Mouse (Mus musculus): ENCODE results near the gene Psmb3. TPM values are rescaled to one million over a fixed set of nuclear protein-coding genes. Genes with fewer than 3 reads are reported as not detected.
A peak's percentile ranks its signal among the peaks of the same experiment; 100 is the strongest.

Gene Psmb3
- polyA plus RNA-seq, 1 experiment from 2014 or later = 430 TPM

- Histone ChIP-seq H3K9ac (ENCODE audit: low read length) (no peak overlapping the region), H3K4me2 (ENCODE audit: low read depth, low read length) (no peak overlapping the region), H3K4me1 (replicated peaks; ENCODE audit: control insufficient read depth, insufficient read depth, low read length) (peaks cover 41% of the 10 kb centered on the region), H3K36me3 (ENCODE audit: control insufficient read depth, insufficient read depth, low read length) (peaks cover 34% of the 10 kb centered on the region), H3K27ac (ENCODE audit: low read length) (no peak overlapping the region), H3K9me3 (ENCODE audit: control insufficient read depth, low read length) (no peaks in the 10 kb centered on the region), H3K27me3 (ENCODE audit: control insufficient read depth, insufficient read depth, low read depth, low read length) (peaks cover 4% of the 10 kb centered on the region), H3K4me3 (ENCODE audit: low read length) (no peak overlapping the region)
- ATAC-seq (ENCODE audit: low read depth) = no peak
- 84% methylated on average over 7 of the region's 7 CpGs for WGBS
These were observed 37.0 kb upstream of the Psmb3 start for GRCm38 (mm10) chr11:97666221-97666620.

GRCm38 (mm10) chr11:97666794-97667193 lies 36.4 kb upstream of the Psmb3 start:
- H3K9me3 ChIP-seq (ENCODE audit: control insufficient read depth, low read length) = no peaks in the 10 kb centered on the region
- H3K27ac ChIP-seq (ENCODE audit: low read length) = no peak overlapping the region
- no peak overlapping the region for H3K4me3 ChIP-seq (ENCODE audit: low read length)
- H3K27me3 ChIP-seq (ENCODE audit: control insufficient read depth, insufficient read depth, low read depth, low read length) = peaks cover 2% of the 10 kb centered on the region
- H3K36me3 ChIP-seq (ENCODE audit: control insufficient read depth, insufficient read depth, low read length) = peaks cover 34% of the 10 kb centered on the region
- ATAC-seq (ENCODE audit: low read depth) = no peak
- H3K4me2 ChIP-seq (ENCODE audit: low read depth, low read length) = no peak overlapping the region
- H3K9ac ChIP-seq (ENCODE audit: low read length) = no peak overlapping the region
- peaks cover 35% of the 10 kb centered on the region for H3K4me1 ChIP-seq (replicated peaks; ENCODE audit: control insufficient read depth, insufficient read depth, low read length)
- 80% methylated on average over 15 of the region's 15 CpGs for WGBS

- no peak overlapping the region for H3K4me3 ChIP-seq (ENCODE audit: low read length)
- ATAC-seq (ENCODE audit: low read depth) = no peak
- no peak overlapping the region for H3K4me2 ChIP-seq (ENCODE audit: low read depth, low read length)
- 88% methylated on average over 7 of the region's 7 CpGs for WGBS
- H3K4me1 ChIP-seq (replicated peaks; ENCODE audit: control insufficient read depth, insufficient read depth, low read length) = peaks cover 28% of the 10 kb centered on the region
- peaks cover 36% of the 10 kb centered on the region for H3K36me3 ChIP-seq (ENCODE audit: control insufficient read depth, insufficient read depth, low read length)
- no peak overlapping the region for H3K27ac ChIP-seq (ENCODE audit: low read length)
- H3K9me3 ChIP-seq (ENCODE audit: control insufficient read depth, low read length) = no peaks in the 10 kb centered on the region
- H3K27me3 ChIP-seq (ENCODE audit: control insufficient read depth, insufficient read depth, low read depth, low read length) = no peaks in the 10 kb centered on the region
- H3K9ac ChIP-seq (ENCODE audit: low read length) = no peak overlapping the region; the same call in 1 of the 2 replicates
These were observed 35.0 kb upstream of the Psmb3 start for GRCm38 (mm10) chr11:97668160-97668559.

- Histone ChIP-seq H3K27me3 (ENCODE audit: control insufficient read depth, insufficient read depth, low read depth, low read length) (no peaks in the 10 kb centered on the region), H3K4me3 (ENCODE audit: low read length) (no peak overlapping the region), H3K9ac (ENCODE audit: low read length) (0 out of 2 replicates have a peak overlapping the region, but pooled peaks have one; percentile 24), H3K4me2 (ENCODE audit: low read depth, low read length) (0 out of 2 replicates have a peak overlapping the region, but pooled peaks have one; percentile 19), H3K27ac (ENCODE audit: low read length) (peak overlapping the region; percentile 56), H3K9me3 (ENCODE audit: control insufficient read depth, low read length) (no peaks in the 10 kb centered on the region), H3K36me3 (ENCODE audit: control insufficient read depth, insufficient read depth, low read length) (peaks cover 46% of the 10 kb centered on the region), H3K4me1 (replicated peaks; ENCODE audit: control insufficient read depth, insufficient read depth, low read length) (peaks cover 28% of the 10 kb centered on the region)
- no peak for ATAC-seq (ENCODE audit: low read depth)
- 37% methylated on average over 15 of the region's 15 CpGs for WGBS
These were observed 33.9 kb upstream of the Psmb3 start for GRCm38 (mm10) chr11:97669268-97669667.

- Histone ChIP-seq H3K27me3 (ENCODE audit: control insufficient read depth, insufficient read depth, low read depth, low read length) (no peaks in the 10 kb centered on the region), H3K27ac (ENCODE audit: low read length) (peak overlapping the region; percentile 56), H3K4me3 (ENCODE audit: low read length) (no peak overlapping the region), H3K9me3 (ENCODE audit: control insufficient read depth, low read length) (no peaks in the 10 kb centered on the region), H3K9ac (ENCODE audit: low read length) (no peak overlapping the region; the same call in 1 of the 2 replicates), H3K4me2 (ENCODE audit: low read depth, low read length) (0 out of 2 replicates have a peak overlapping the region, but pooled peaks have one; percentile 19), H3K36me3 (ENCODE audit: control insufficient read depth, insufficient read depth, low read length) (peaks cover 51% of the 10 kb centered on the region), H3K4me1 (replicated peaks; ENCODE audit: control insufficient read depth, insufficient read depth, low read length) (peaks cover 24% of the 10 kb centered on the region)
- 12% methylated on average over 6 of the region's 6 CpGs for WGBS
- peak; percentile 72 for ATAC-seq (ENCODE audit: low read depth)
These were observed 33.4 kb upstream of the Psmb3 start for GRCm38 (mm10) chr11:97669829-97670228.

- Histone ChIP-seq H3K4me3 (ENCODE audit: low read length) (no peak overlapping the region), H3K27me3 (ENCODE audit: control insufficient read depth, insufficient read depth, low read depth, low read length) (no peaks in the 10 kb centered on the region), H3K9ac (ENCODE audit: low read length) (peak overlapping the region; percentile 34; the same call in 1 of the 2 replicates), H3K4me2 (ENCODE audit: low read depth, low read length) (no peak overlapping the region), H3K9me3 (ENCODE audit: control insufficient read depth, low read length) (no peaks in the 10 kb centered on the region), H3K27ac (ENCODE audit: low read length) (peak overlapping the region; percentile 29), H3K36me3 (ENCODE audit: control insufficient read depth, insufficient read depth, low read length) (peaks cover 56% of the 10 kb centered on the region), H3K4me1 (replicated peaks; ENCODE audit: control insufficient read depth, insufficient read depth, low read length) (peaks cover 19% of the 10 kb centered on the region)
- ATAC-seq (ENCODE audit: low read depth) = peak; percentile 13; the same call in 1 of the 2 replicates
- WGBS = 50% methylated on average over 13 of the region's 13 CpGs
These were observed 32.7 kb upstream of the Psmb3 start for GRCm38 (mm10) chr11:97670234-97671176.

- Histone ChIP-seq H3K4me3 (ENCODE audit: low read length) (no peak overlapping the region), H3K27ac (ENCODE audit: low read length) (no peak overlapping the region), H3K4me2 (ENCODE audit: low read depth, low read length) (no peak overlapping the region), H3K36me3 (ENCODE audit: control insufficient read depth, insufficient read depth, low read length) (peaks cover 49% of the 10 kb centered on the region), H3K4me1 (replicated peaks; ENCODE audit: control insufficient read depth, insufficient read depth, low read length) (peaks cover 23% of the 10 kb centered on the region), H3K27me3 (ENCODE audit: control insufficient read depth, insufficient read depth, low read depth, low read length) (no peaks in the 10 kb centered on the region), H3K9me3 (ENCODE audit: control insufficient read depth, low read length) (no peaks in the 10 kb centered on the region), H3K9ac (ENCODE audit: low read length) (no peak overlapping the region)
- 53% methylated on average over 2 of the region's 2 CpGs for WGBS
- no peak for ATAC-seq (ENCODE audit: low read depth)
These were observed 32.0 kb upstream of the Psmb3 start for GRCm38 (mm10) chr11:97671177-97671527.

- H3K4me2 ChIP-seq (ENCODE audit: low read depth, low read length) = no peak overlapping the region
- H3K27ac ChIP-seq (ENCODE audit: low read length) = no peak overlapping the region
- no peak overlapping the region for H3K9ac ChIP-seq (ENCODE audit: low read length)
- H3K27me3 ChIP-seq (ENCODE audit: control insufficient read depth, insufficient read depth, low read depth, low read length) = no peaks in the 10 kb centered on the region
- peaks cover 24% of the 10 kb centered on the region for H3K4me1 ChIP-seq (replicated peaks; ENCODE audit: control insufficient read depth, insufficient read depth, low read length)
- ATAC-seq (ENCODE audit: low read depth) = no peak
- H3K4me3 ChIP-seq (ENCODE audit: low read length) = no peak overlapping the region
- WGBS = 77% methylated on average over 11 of the region's 11 CpGs
- no peaks in the 10 kb centered on the region for H3K9me3 ChIP-seq (ENCODE audit: control insufficient read depth, low read length)
- peaks cover 36% of the 10 kb centered on the region for H3K36me3 ChIP-seq (ENCODE audit: control insufficient read depth, insufficient read depth, low read length)
These were observed 30.1 kb upstream of the Psmb3 start for GRCm38 (mm10) chr11:97673148-97673547.

- H3K9ac ChIP-seq (ENCODE audit: low read length) = no peak overlapping the region
These were observed 27.0 kb upstream of the Psmb3 start for GRCm38 (mm10) chr11:97676050-97676754.

More at GRCm38 (mm10) chr11:97676050-97676754, 27.0 kb upstream of the Psmb3 start:
- 64% methylated on average over 15 of the region's 15 CpGs for WGBS
- Histone ChIP-seq H3K27ac (ENCODE audit: low read length) (peak overlapping the region; percentile 44), H3K4me1 (replicated peaks; ENCODE audit: control insufficient read depth, insufficient read depth, low read length) (peaks cover 13% of the 10 kb centered on the region), H3K4me3 (ENCODE audit: low read length) (no peak overlapping the region), H3K27me3 (ENCODE audit: control insufficient read depth, insufficient read depth, low read depth, low read length) (no peaks in the 10 kb centered on the region), H3K9me3 (ENCODE audit: control insufficient read depth, low read length) (no peaks in the 10 kb centered on the region), H3K4me2 (ENCODE audit: low read depth, low read length) (no peak overlapping the region), H3K36me3 (ENCODE audit: control insufficient read depth, insufficient read depth, low read length) (peaks cover 39% of the 10 kb centered on the region)
- ATAC-seq (ENCODE audit: low read depth) = peak; percentile 36; the same call in 1 of the 2 replicates
